Mouse (Mus musculus) cerebellum, postnatal 4 days (tissue): ENCODE results near the gene Hmgb3.
A peak's percentile ranks its signal among the peaks of the same experiment; 100 is the strongest.
"Not testable (repeated sequence)": the region's sequence is repeated elsewhere in the genome, so short reads cannot be mapped to it uniquely, and the experiment has no call there.

Experiments used
- DNase-seq, 2 experiments: peaks; one replicate each; pipeline ENCODE4 v3.0.0; 2022; ENCODE audit warnings: low spot score in 2 of 2, mixed read lengths in 1 of 2

Hmgb3 gene

GRCm38 (mm10) chrX:71555415-71556114 lies at the start of gene Hmgb3:
TSS of gene Hmgb3 (plus strand) at chrX:71555918.
- DNase-seq: peak; percentile 42 to 77

- DNase-seq: not testable (repeated sequence)
These were observed 49.1 kb upstream of the Hmgb3 start for GRCm38 (mm10) chrX:71506591-71506990.

- DNase-seq: no peak
These were observed 36.5 kb upstream of the Hmgb3 start for GRCm38 (mm10) chrX:71519252-71519651.

- no peak for DNase-seq
These were observed 32.8 kb upstream of the Hmgb3 start for GRCm38 (mm10) chrX:71522889-71523288.

GRCm38 (mm10) chrX:71524310-71524709 lies 31.4 kb upstream of the Hmgb3 start:
- no peak for DNase-seq

GRCm38 (mm10) chrX:71525593-71526299 lies 30.0 kb upstream of the Hmgb3 start:
- no peak for DNase-seq

- DNase-seq: no peak
These were observed 28.3 kb upstream of the Hmgb3 start for GRCm38 (mm10) chrX:71527461-71527860.

- no peak for DNase-seq
These were observed 27.6 kb upstream of the Hmgb3 start for GRCm38 (mm10) chrX:71528150-71528549.

- peak in 1 of 2 experiments; percentile 12 for DNase-seq
These were observed 27.1 kb upstream of the Hmgb3 start for GRCm38 (mm10) chrX:71528646-71529045.

GRCm38 (mm10) chrX:71532635-71533034 lies 23.1 kb upstream of the Hmgb3 start:
- DNase-seq: no peak

- DNase-seq: no peak
These were observed 21.6 kb upstream of the Hmgb3 start for GRCm38 (mm10) chrX:71534102-71534501.

GRCm38 (mm10) chrX:71537791-71538190 lies 17.9 kb upstream of the Hmgb3 start:
- DNase-seq: no peak

GRCm38 (mm10) chrX:71540821-71541510 lies 14.8 kb upstream of the Hmgb3 start:
- peak in 1 of 2 experiments; percentile 5 for DNase-seq

- no peak for DNase-seq
These were observed 11.0 kb upstream of the Hmgb3 start for GRCm38 (mm10) chrX:71544731-71545130.

GRCm38 (mm10) chrX:71545163-71545562 lies 10.6 kb upstream of the Hmgb3 start:
- DNase-seq: no peak

- DNase-seq: peak in 1 of 2 experiments; percentile 23
These were observed 610 bp downstream of the Hmgb3 start for GRCm38 (mm10) chrX:71556115-71556941.

GRCm38 (mm10) chrX:71556965-71557491 lies 1.3 kb downstream of the Hmgb3 start:
- peak in 1 of 2 experiments; percentile 11 for DNase-seq

GRCm38 (mm10) chrX:71559336-71559735 lies 3.6 kb downstream of the Hmgb3 start:
- no peak for DNase-seq

GRCm38 (mm10) chrX:71560796-71561195 lies 5.1 kb downstream of the Hmgb3 start:
- DNase-seq: no peak

GRCm38 (mm10) chrX:71573132-71573900 lies 17.6 kb downstream of the Hmgb3 start:
- no peak for DNase-seq

GRCm38 (mm10) chrX:71575550-71575949 lies 19.8 kb downstream of the Hmgb3 start:
- DNase-seq: no peak
